Mouse (Mus musculus) cerebellum, postnatal 4 days (tissue): Measurements from ENCODE around the gene Trpv5.
A peak's percentile ranks its signal among the peaks of the same experiment; 100 is the strongest.

Source experiments
- DNase-seq, 2 experiments: peaks; one replicate each; pipeline ENCODE4 v3.0.0; 2022; ENCODE audit warnings: low spot score in 2 of 2, mixed read lengths in 1 of 2

The Trpv5 gene

GRCm38 (mm10) chr6:41641173-41641866 is 39.2 kb downstream of the Trpv5 start:
- no peak for DNase-seq

- no peak for DNase-seq
These were observed 40.1 kb downstream of the Trpv5 start for GRCm38 (mm10) chr6:41640449-41640848.

- no peak for DNase-seq
These were observed 42.6 kb downstream of the Trpv5 start for GRCm38 (mm10) chr6:41637927-41638506.

- DNase-seq = no peak
These were observed 43.2 kb downstream of the Trpv5 start for GRCm38 (mm10) chr6:41637393-41637792.

- no peak for DNase-seq
These were observed 44.4 kb downstream of the Trpv5 start, which contains the start of gene Trpv6 for GRCm38 (mm10) chr6:41636178-41636577. Trpv6 (minus strand) TSS chr6:41636405.

- DNase-seq = no peak
These were observed 45.4 kb downstream of the Trpv5 start for GRCm38 (mm10) chr6:41635211-41635610.

GRCm38 (mm10) chr6:41631549-41631948 is 49.0 kb downstream of the Trpv5 start:
- no peak for DNase-seq

- no peak for DNase-seq
These were observed 49.8 kb downstream of the Trpv5 start for GRCm38 (mm10) chr6:41630791-41631190.

- DNase-seq = no peak
These were observed 52.4 kb downstream of the Trpv5 start for GRCm38 (mm10) chr6:41628180-41628579.

GRCm38 (mm10) chr6:41622661-41623060 is 57.9 kb downstream of the Trpv5 start:
- no peak for DNase-seq

GRCm38 (mm10) chr6:41621241-41621990 is 59.2 kb downstream of the Trpv5 start:
- DNase-seq = no peak

GRCm38 (mm10) chr6:41620173-41620798 is 60.3 kb downstream of the Trpv5 start:
- no peak for DNase-seq

GRCm38 (mm10) chr6:41607637-41608036 is 72.9 kb downstream of the Trpv5 start:
- DNase-seq = no peak

GRCm38 (mm10) chr6:41606214-41606613 is 74.4 kb downstream of the Trpv5 start:
- peak in 1 of 2 experiments; percentile 59 for DNase-seq

- DNase-seq = no peak
These were observed 74.8 kb downstream of the Trpv5 start for GRCm38 (mm10) chr6:41605794-41606104.

- peak in 1 of 2 experiments; percentile 64 for DNase-seq
These were observed 75.3 kb downstream of the Trpv5 start, which contains the start of gene Ephb6 for GRCm38 (mm10) chr6:41605061-41605793. Ephb6 (plus strand) TSS chr6:41605482.

- peak in 1 of 2 experiments; percentile 55 for DNase-seq
These were observed 76.0 kb downstream of the Trpv5 start for GRCm38 (mm10) chr6:41604401-41605050.
